Mouse (Mus musculus): ENCODE data around the gene Hdac2. TPM values are rescaled to one million over a fixed set of nuclear protein-coding genes. Genes with fewer than 3 reads are reported as not detected.

The Hdac2 gene
- polyA plus RNA-seq, 1 experiment from 2014 or later: 467 TPM

- H3K9me3 ChIP-seq (replicated peaks): no peaks in the 10 kb centered on the region
- no peak overlapping the region for H3K4me2 ChIP-seq
- ATAC-seq: peak; percentile 98
- WGBS: 53% methylated on average over 8 of the region's 8 CpGs
- no peaks in the 10 kb centered on the region for H3K4me1 ChIP-seq
- H3K9ac ChIP-seq: no peak overlapping the region
- no peaks in the 10 kb centered on the region for H3K27me3 ChIP-seq
- no peak overlapping the region for H3K27ac ChIP-seq
- H3K36me3 ChIP-seq (ENCODE audit: poor library complexity, severe bottlenecking): no peaks in the 10 kb centered on the region
- H3K4me3 ChIP-seq: no peak overlapping the region
These were observed 40.1 kb downstream of the Hdac2 start for GRCm38 (mm10) chr10:37014274-37015107.

GRCm38 (mm10) chr10:37015729-37016128, 41.4 kb downstream of the Hdac2 start:
- H3K36me3 ChIP-seq (ENCODE audit: poor library complexity, severe bottlenecking): no peaks in the 10 kb centered on the region
- WGBS: 72% methylated on average over 2 of the region's 2 CpGs
- H3K27ac ChIP-seq: no peak overlapping the region
- no peaks in the 10 kb centered on the region for H3K9me3 ChIP-seq (replicated peaks)
- H3K9ac ChIP-seq: no peak overlapping the region
- no peak for ATAC-seq
- H3K27me3 ChIP-seq: no peaks in the 10 kb centered on the region
- H3K4me2 ChIP-seq: no peak overlapping the region
- no peak overlapping the region for H3K4me3 ChIP-seq
- no peaks in the 10 kb centered on the region for H3K4me1 ChIP-seq

- Histone ChIP-seq H3K36me3 (ENCODE audit: poor library complexity, severe bottlenecking) (no peaks in the 10 kb centered on the region), H3K4me2 (no peak overlapping the region), H3K27ac (no peak overlapping the region), H3K27me3 (no peaks in the 10 kb centered on the region), H3K9ac (no peak overlapping the region), H3K4me3 (no peak overlapping the region), H3K4me1 (no peaks in the 10 kb centered on the region), H3K9me3 (replicated peaks) (no peaks in the 10 kb centered on the region)
- 89% methylated on average over 2 of the region's 2 CpGs for WGBS
- no peak for ATAC-seq
These were observed 41.9 kb downstream of the Hdac2 start for GRCm38 (mm10) chr10:37016200-37016599.

GRCm38 (mm10) chr10:37024301-37024700, 50.0 kb downstream of the Hdac2 start:
- Histone ChIP-seq H3K4me1 (no peaks in the 10 kb centered on the region), H3K36me3 (ENCODE audit: poor library complexity, severe bottlenecking) (no peaks in the 10 kb centered on the region), H3K4me2 (no peak overlapping the region), H3K27me3 (no peaks in the 10 kb centered on the region), H3K9ac (no peak overlapping the region), H3K4me3 (no peak overlapping the region), H3K27ac (no peak overlapping the region), H3K9me3 (replicated peaks) (no peaks in the 10 kb centered on the region)
- WGBS: 71% methylated on average over 1 of the region's 1 CpGs
- ATAC-seq: no peak

GRCm38 (mm10) chr10:37028651-37029050, 54.3 kb downstream of the Hdac2 start:
- no peak overlapping the region for H3K4me3 ChIP-seq
- WGBS: 51% methylated on average over 2 of the region's 2 CpGs

DNA sequence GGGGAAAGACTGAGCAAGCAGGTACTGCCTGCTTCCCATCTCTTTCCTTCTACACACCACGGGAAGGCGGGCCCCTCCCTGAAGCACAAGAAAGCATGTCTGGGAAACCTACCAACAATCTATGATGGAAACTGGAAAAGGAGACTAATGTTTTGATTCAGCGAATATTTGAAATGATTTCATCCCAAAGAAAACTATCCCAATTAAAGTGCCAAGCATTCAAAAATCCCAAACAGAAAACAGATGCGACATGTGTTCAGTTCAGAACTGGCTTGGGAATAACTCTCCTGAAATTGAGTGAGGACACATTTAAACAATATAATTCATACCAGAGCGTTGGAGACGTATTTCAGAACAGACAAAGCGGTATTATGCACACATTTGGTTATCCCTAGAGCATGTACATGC, 60.8 kb downstream of the Hdac2 start:
- no peaks in the 10 kb centered on the region for H3K9me3 ChIP-seq (replicated peaks)
- H3K4me2 ChIP-seq: no peak overlapping the region
- H3K4me1 ChIP-seq: no peaks in the 10 kb centered on the region
- no peak overlapping the region for H3K27ac ChIP-seq
- 89% methylated on average over 7 of the region's 7 CpGs for WGBS
- no peaks in the 10 kb centered on the region for H3K27me3 ChIP-seq
- no peak for ATAC-seq
- H3K4me3 ChIP-seq: no peak overlapping the region
- no peak overlapping the region for H3K9ac ChIP-seq
- H3K36me3 ChIP-seq (ENCODE audit: poor library complexity, severe bottlenecking): no peaks in the 10 kb centered on the region

More at GRCm38 (mm10) chr10:37028651-37029050, 54.3 kb downstream of the Hdac2 start:
- Histone ChIP-seq H3K36me3 (ENCODE audit: poor library complexity, severe bottlenecking) (no peaks in the 10 kb centered on the region), H3K9ac (no peak overlapping the region), H3K9me3 (replicated peaks) (no peaks in the 10 kb centered on the region), H3K4me2 (no peak overlapping the region), H3K27ac (no peak overlapping the region), H3K4me1 (no peaks in the 10 kb centered on the region), H3K27me3 (no peaks in the 10 kb centered on the region)
- no peak for ATAC-seq

DNA sequence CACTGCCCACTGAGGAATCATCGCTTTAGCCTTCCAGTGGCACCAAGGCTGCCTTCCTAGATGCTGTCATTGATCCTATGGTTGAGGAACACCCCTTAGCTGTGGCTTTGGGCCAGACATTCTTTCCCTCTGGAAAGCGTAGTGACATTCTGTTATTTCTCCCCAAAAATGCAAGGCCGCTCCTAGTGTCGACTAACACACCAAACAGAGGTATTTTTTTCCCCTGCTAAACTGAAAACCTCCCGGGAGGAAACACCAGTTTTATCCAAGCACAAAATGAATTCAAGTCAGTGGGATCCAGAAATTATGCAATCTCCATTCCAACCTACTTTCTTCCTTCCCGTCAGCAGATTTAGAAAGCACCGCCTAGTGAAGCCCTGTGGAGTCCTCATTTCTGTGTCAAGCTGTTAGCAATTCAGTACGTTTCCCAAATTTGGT, 73.3 kb downstream of the Hdac2 start:
- no peak overlapping the region for H3K9ac ChIP-seq
- no peaks in the 10 kb centered on the region for H3K4me1 ChIP-seq
- no peak for ATAC-seq
- H3K27ac ChIP-seq: no peak overlapping the region
- H3K27me3 ChIP-seq: no peaks in the 10 kb centered on the region
- no peaks in the 10 kb centered on the region for H3K36me3 ChIP-seq (ENCODE audit: poor library complexity, severe bottlenecking)
- WGBS: 85% methylated on average over 8 of the region's 8 CpGs
- H3K9me3 ChIP-seq (replicated peaks): no peaks in the 10 kb centered on the region
- H3K4me2 ChIP-seq: no peak overlapping the region
- H3K4me3 ChIP-seq: no peak overlapping the region

Other genes with a start within 250 kb of the Hdac2 start
- 282 and 289 TPM in 2 replicates for gene Marcks, start 164.4 kb downstream of the Hdac2 start, polyA plus RNA-seq (2015; fragmentation: Nextera tagmentation; extraction: Ambion mirVana)

Measured in forebrain, embryonic 13.5 days (tissue).